Mouse (Mus musculus): ENCODE measurements around the gene Faah. TPM values are rescaled to one million over a fixed set of nuclear protein-coding genes. Genes with fewer than 3 reads are reported as not detected.

Faah gene
- polyA plus RNA-seq, 1 experiment, result 5.1 TPM

- TF ChIP-seq CTCF (IDR thresholded peaks at IDR 0.05; ENCODE audit: control insufficient read depth, insufficient read depth, low read length) (no peak), POLR2A (IDR thresholded peaks at IDR 0.05; ENCODE audit: borderline replicate concordance, control insufficient read depth, low read depth, low read length) (no peak)
- H3K4me1 ChIP-seq (ENCODE audit: control insufficient read depth, insufficient read depth, low read length), result no peaks in the 10 kb centered on the region; the same call in 1 of the 2 replicates
- no peak overlapping the region for H3K27ac ChIP-seq (ENCODE audit: control insufficient read depth, insufficient read depth, low read depth, low read length, poor library complexity)
- H3K4me3 ChIP-seq (replicated peaks; ENCODE audit: control insufficient read depth, low read depth, low read length), result no peak overlapping the region
- 79% methylated on average over 16 of the region's 16 CpGs for WGBS
Observed at GRCm38 (mm10) chr4:115994662-115995375, 22.9 kb downstream of the Faah start.

GRCm38 (mm10) chr4:115989382-115989781 lies 28.3 kb downstream of the Faah start:
- Histone ChIP-seq H3K4me1 (ENCODE audit: control insufficient read depth, insufficient read depth, low read length) (peaks cover 1% of the 10 kb centered on the region; the same call in 1 of the 2 replicates), H3K4me3 (replicated peaks; ENCODE audit: control insufficient read depth, low read depth, low read length) (no peak overlapping the region), H3K27ac (ENCODE audit: control insufficient read depth, insufficient read depth, low read depth, low read length, poor library complexity) (no peak overlapping the region)
- TF ChIP-seq CTCF (IDR thresholded peaks at IDR 0.05; ENCODE audit: control insufficient read depth, insufficient read depth, low read length) (no peak), POLR2A (IDR thresholded peaks at IDR 0.05; ENCODE audit: borderline replicate concordance, control insufficient read depth, low read depth, low read length) (no peak)
- 73% methylated on average over 7 of the region's 7 CpGs for WGBS

GRCm38 (mm10) chr4:115987858-115988530 lies 29.7 kb downstream of the Faah start:
- H3K27ac ChIP-seq (ENCODE audit: control insufficient read depth, insufficient read depth, low read depth, low read length, poor library complexity), result no peak overlapping the region
- TF ChIP-seq POLR2A (IDR thresholded peaks at IDR 0.05; ENCODE audit: borderline replicate concordance, control insufficient read depth, low read depth, low read length), result no peak
- TF ChIP-seq CTCF (IDR thresholded peaks at IDR 0.05; ENCODE audit: control insufficient read depth, insufficient read depth, low read length), result no peak
- no peak overlapping the region for H3K4me3 ChIP-seq (replicated peaks; ENCODE audit: control insufficient read depth, low read depth, low read length)
- peaks cover 1% of the 10 kb centered on the region; the same call in 1 of the 2 replicates for H3K4me1 ChIP-seq (ENCODE audit: control insufficient read depth, insufficient read depth, low read length)
- WGBS, result 77% methylated on average over 5 of the region's 5 CpGs

DNA sequence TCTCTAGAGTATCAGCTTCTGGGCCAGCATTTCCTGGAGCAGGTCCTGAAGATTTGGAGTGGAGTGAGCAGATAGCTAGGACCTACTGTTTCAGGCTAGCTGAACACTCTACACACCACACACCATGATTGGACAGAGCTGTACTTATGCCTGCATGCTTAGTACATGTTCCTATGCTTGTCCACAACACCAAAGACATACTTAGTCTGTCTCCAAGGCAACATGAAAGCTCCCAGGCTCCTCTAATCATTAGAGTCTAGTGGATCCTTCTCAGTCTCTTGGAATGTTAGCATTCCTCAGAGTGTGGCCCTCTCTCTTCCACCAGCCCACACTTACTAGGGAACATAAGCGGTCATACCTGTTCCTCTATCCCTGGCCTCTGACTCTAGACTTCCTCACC lies 30.3 kb downstream of the Faah start:
- H3K27ac ChIP-seq (ENCODE audit: control insufficient read depth, insufficient read depth, low read depth, low read length, poor library complexity), result no peak overlapping the region
- peaks cover 1% of the 10 kb centered on the region; the same call in 1 of the 2 replicates for H3K4me1 ChIP-seq (ENCODE audit: control insufficient read depth, insufficient read depth, low read length)
- no peak overlapping the region for H3K4me3 ChIP-seq (replicated peaks; ENCODE audit: control insufficient read depth, low read depth, low read length)
- 77% methylated on average over 1 of the region's 1 CpGs for WGBS
- TF ChIP-seq POLR2A (IDR thresholded peaks at IDR 0.05; ENCODE audit: borderline replicate concordance, control insufficient read depth, low read depth, low read length) (no peak), CTCF (IDR thresholded peaks at IDR 0.05; ENCODE audit: control insufficient read depth, insufficient read depth, low read length) (no peak)

GRCm38 (mm10) chr4:115984967-115985366 lies 32.8 kb downstream of the Faah start:
- H3K4me1 ChIP-seq (ENCODE audit: control insufficient read depth, insufficient read depth, low read length), result peaks cover 1% of the 10 kb centered on the region; the same call in 1 of the 2 replicates
- no peak overlapping the region for H3K4me3 ChIP-seq (replicated peaks; ENCODE audit: control insufficient read depth, low read depth, low read length)
- WGBS, result 42% methylated on average over 8 of the region's 8 CpGs
- H3K27ac ChIP-seq (ENCODE audit: control insufficient read depth, insufficient read depth, low read depth, low read length, poor library complexity), result no peak overlapping the region
- no peak for TF ChIP-seq POLR2A (IDR thresholded peaks at IDR 0.05; ENCODE audit: borderline replicate concordance, control insufficient read depth, low read depth, low read length)
- peak; percentile 9; the same call in 1 of the 2 replicates for TF ChIP-seq CTCF (IDR thresholded peaks at IDR 0.05; ENCODE audit: control insufficient read depth, insufficient read depth, low read length)

GRCm38 (mm10) chr4:115984111-115984510 lies 33.6 kb downstream of the Faah start:
- 10% methylated on average over 13 of the region's 13 CpGs for WGBS
- Histone ChIP-seq H3K27ac (ENCODE audit: control insufficient read depth, insufficient read depth, low read depth, low read length, poor library complexity) (no peak overlapping the region), H3K4me3 (replicated peaks; ENCODE audit: control insufficient read depth, low read depth, low read length) (no peak overlapping the region), H3K4me1 (ENCODE audit: control insufficient read depth, insufficient read depth, low read length) (peaks cover 1% of the 10 kb centered on the region; the same call in 1 of the 2 replicates)
- TF ChIP-seq POLR2A (IDR thresholded peaks at IDR 0.05; ENCODE audit: borderline replicate concordance, control insufficient read depth, low read depth, low read length) (no peak), CTCF (IDR thresholded peaks at IDR 0.05; ENCODE audit: control insufficient read depth, insufficient read depth, low read length) (peak; percentile 53)

GRCm38 (mm10) chr4:115980676-115981075 lies 37.0 kb downstream of the Faah start:
- H3K4me1 ChIP-seq (ENCODE audit: control insufficient read depth, insufficient read depth, low read length), result peaks cover 1% of the 10 kb centered on the region; the same call in 1 of the 2 replicates
- no peak overlapping the region for H3K27ac ChIP-seq (ENCODE audit: control insufficient read depth, insufficient read depth, low read depth, low read length, poor library complexity)
- H3K4me3 ChIP-seq (replicated peaks; ENCODE audit: control insufficient read depth, low read depth, low read length), result no peak overlapping the region
- 0% methylated on average over 8 of the region's 8 CpGs for WGBS
- TF ChIP-seq CTCF (IDR thresholded peaks at IDR 0.05; ENCODE audit: control insufficient read depth, insufficient read depth, low read length) (peak; percentile 85), POLR2A (IDR thresholded peaks at IDR 0.05; ENCODE audit: borderline replicate concordance, control insufficient read depth, low read depth, low read length) (no peak)

DNA sequence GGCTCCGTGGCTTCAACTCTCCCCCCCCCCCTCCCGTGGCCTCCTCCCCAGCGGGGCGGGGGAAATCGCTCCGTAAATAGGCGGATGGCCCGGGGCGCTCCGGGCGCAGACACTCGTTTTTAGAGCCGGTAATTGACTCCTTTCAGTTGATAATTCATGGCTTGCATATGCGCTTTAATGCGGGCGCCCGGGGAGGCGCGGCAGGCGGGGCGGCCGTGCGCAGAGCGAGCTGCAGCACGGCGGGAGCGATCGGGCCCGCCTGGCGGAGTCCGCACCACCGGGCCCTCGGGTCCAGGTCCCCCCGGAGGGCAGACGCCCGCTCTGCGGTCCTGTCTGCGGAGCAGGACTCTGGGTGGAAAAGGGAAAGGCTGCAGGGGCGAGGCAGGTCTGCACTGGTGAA lies 38.3 kb downstream of the Faah start:
- H3K4me1 ChIP-seq (ENCODE audit: control insufficient read depth, insufficient read depth, low read length), result no peaks in the 10 kb centered on the region
- no peak overlapping the region for H3K4me3 ChIP-seq (replicated peaks; ENCODE audit: control insufficient read depth, low read depth, low read length)
- TF ChIP-seq CTCF (IDR thresholded peaks at IDR 0.05; ENCODE audit: control insufficient read depth, insufficient read depth, low read length) (no peak), POLR2A (IDR thresholded peaks at IDR 0.05; ENCODE audit: borderline replicate concordance, control insufficient read depth, low read depth, low read length) (no peak)
- WGBS, result 3% methylated on average over 39 of the region's 39 CpGs
- H3K27ac ChIP-seq (ENCODE audit: control insufficient read depth, insufficient read depth, low read depth, low read length, poor library complexity), result no peak overlapping the region

Measured in bone marrow, adult 2 months (tissue).